Mouse (Mus musculus): ENCODE measurements around the gene Arhgap23.

Gene Arhgap23

GRCm38 (mm10) chr11:97462538-97462937 is 47.2 kb downstream of the Arhgap23 start:
- no peak for DNase-seq (ENCODE audit: extremely low read depth, low read depth, low spot score)

- DNase-seq (ENCODE audit: extremely low read depth, low read depth, low spot score): no peak
Measured at GRCm38 (mm10) chr11:97463166-97463565, 47.8 kb downstream of the Arhgap23 start.

GRCm38 (mm10) chr11:97463991-97464390 is 48.7 kb downstream of the Arhgap23 start:
- DNase-seq (ENCODE audit: extremely low read depth, low read depth, low spot score): no peak

GRCm38 (mm10) chr11:97465957-97466356 is 50.6 kb downstream of the Arhgap23 start:
- no peak for DNase-seq (ENCODE audit: extremely low read depth, low read depth, low spot score)

- DNase-seq (ENCODE audit: extremely low read depth, low read depth, low spot score): no peak
Measured at GRCm38 (mm10) chr11:97466444-97467160, 51.3 kb downstream of the Arhgap23 start.

- no peak for DNase-seq (ENCODE audit: extremely low read depth, low read depth, low spot score)
Measured at GRCm38 (mm10) chr11:97468639-97469287, 53.4 kb downstream of the Arhgap23 start.

- no peak for DNase-seq (ENCODE audit: extremely low read depth, low read depth, low spot score)
Measured at GRCm38 (mm10) chr11:97469828-97470227, 54.5 kb downstream of the Arhgap23 start.

- DNase-seq (ENCODE audit: extremely low read depth, low read depth, low spot score): no peak
Measured at GRCm38 (mm10) chr11:97471276-97471675, 55.9 kb downstream of the Arhgap23 start.

GRCm38 (mm10) chr11:97476334-97477095 is 61.2 kb downstream of the Arhgap23 start:
- no peak for DNase-seq (ENCODE audit: extremely low read depth, low read depth, low spot score)

GRCm38 (mm10) chr11:97477431-97477830 is 62.1 kb downstream of the Arhgap23 start:
- DNase-seq (ENCODE audit: extremely low read depth, low read depth, low spot score): no peak

- DNase-seq (ENCODE audit: extremely low read depth, low read depth, low spot score): no peak
Measured at GRCm38 (mm10) chr11:97478345-97478744, 63.0 kb downstream of the Arhgap23 start.

- no peak for DNase-seq (ENCODE audit: extremely low read depth, low read depth, low spot score)
Measured at GRCm38 (mm10) chr11:97479085-97479484, 63.8 kb downstream of the Arhgap23 start.

GRCm38 (mm10) chr11:97479824-97480223 is 64.5 kb downstream of the Arhgap23 start:
- DNase-seq (ENCODE audit: extremely low read depth, low read depth, low spot score): no peak

GRCm38 (mm10) chr11:97485661-97486060 is 70.3 kb downstream of the Arhgap23 start:
- no peak for DNase-seq (ENCODE audit: extremely low read depth, low read depth, low spot score)

GRCm38 (mm10) chr11:97487656-97488055 is 72.3 kb downstream of the Arhgap23 start:
- DNase-seq (ENCODE audit: extremely low read depth, low read depth, low spot score): no peak

- DNase-seq (ENCODE audit: extremely low read depth, low read depth, low spot score): no peak
Measured at GRCm38 (mm10) chr11:97489589-97490324, 74.4 kb downstream of the Arhgap23 start.

GRCm38 (mm10) chr11:97491640-97492039 is 76.3 kb downstream of the Arhgap23 start:
- no peak for DNase-seq (ENCODE audit: extremely low read depth, low read depth, low spot score)

GRCm38 (mm10) chr11:97492836-97493235 is 77.5 kb downstream of the Arhgap23 start:
- no peak for DNase-seq (ENCODE audit: extremely low read depth, low read depth, low spot score)

GRCm38 (mm10) chr11:97497543-97497942 is 82.2 kb downstream of the Arhgap23 start:
- no peak for DNase-seq (ENCODE audit: extremely low read depth, low read depth, low spot score)

- no peak for DNase-seq (ENCODE audit: extremely low read depth, low read depth, low spot score)
Measured at GRCm38 (mm10) chr11:97499865-97500719, 84.8 kb downstream of the Arhgap23 start, which contains the start of gene 4933428G20Rik. Gene 4933428G20Rik, minus strand, starts transcription at chr11:97500340.

Measured in fat pad, adult 2 months (tissue).